Mouse (Mus musculus): ENCODE measurements at regions not wholly inside any gene's neighbourhood (a gene's known extent, or its start where the extent isn't known, plus 50 kb on each side); places are given as distances from the start of the nearest gene placed in this dataset.

DNA sequence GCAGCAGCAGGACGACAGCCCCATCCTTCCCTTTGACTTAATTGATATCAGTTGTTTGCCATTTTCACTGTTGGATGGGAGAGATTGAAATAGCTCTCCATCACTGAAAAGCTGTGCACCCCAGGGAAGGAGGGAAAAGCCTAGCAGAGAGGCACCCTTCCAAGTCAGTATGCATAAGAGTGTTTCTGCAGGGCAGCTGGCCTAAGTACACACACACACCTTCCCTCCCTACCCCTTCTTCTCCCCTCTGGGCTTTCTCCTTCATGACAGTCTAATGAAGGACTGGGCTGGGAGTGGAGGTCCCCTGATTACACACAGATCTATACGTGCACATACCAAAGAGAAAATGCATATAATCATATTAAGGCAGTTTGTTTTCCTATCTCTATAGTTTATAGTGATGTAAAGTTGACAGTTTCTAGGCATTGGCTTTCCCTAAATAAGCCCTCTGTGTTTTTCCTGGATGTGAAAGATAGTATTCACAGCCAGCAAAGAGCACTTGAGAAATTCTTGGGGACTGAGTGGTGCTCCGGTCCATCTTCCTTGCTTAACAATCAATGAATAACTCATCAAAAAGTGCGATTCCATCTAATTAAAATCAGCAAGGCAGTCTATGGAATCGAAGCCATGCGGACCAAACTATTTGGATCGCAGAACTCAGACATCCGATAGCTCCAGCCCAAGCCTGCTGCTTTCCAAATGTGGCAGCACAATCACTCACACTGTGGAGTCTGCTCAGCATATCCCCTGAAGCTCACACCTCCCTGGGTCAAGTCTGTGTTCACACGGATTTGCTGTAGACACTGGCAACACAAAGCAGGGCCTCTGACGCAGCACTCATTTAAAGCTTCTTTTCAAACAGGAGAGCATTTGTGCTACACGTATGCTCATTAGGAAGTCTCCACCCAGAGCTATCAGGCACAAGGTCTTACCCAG is 224.9 kb upstream of the Sfrp2 start:
- WGBS: 89% methylated on average over 11 of the region's 11 CpGs

GRCm38 (mm10) chr3:83552516-83553139 is 213.5 kb upstream of the Sfrp2 start:
- no peak overlapping the region for H3K4me3 ChIP-seq (ENCODE audit: control insufficient read depth, insufficient read depth, low read length)
- DNase-seq: no peak
- no peaks in the 10 kb centered on the region for H3K4me1 ChIP-seq (replicated peaks; ENCODE audit: control insufficient read depth, insufficient read depth, low read length)
- 91% methylated on average over 9 of the region's 9 CpGs for WGBS
- H3K36me3 ChIP-seq (ENCODE audit: control insufficient read depth, insufficient read depth, low read length): no peaks in the 10 kb centered on the region
- H3K27ac ChIP-seq (ENCODE audit: control insufficient read depth, insufficient read depth, low read length): no peak overlapping the region
- no peak for TF ChIP-seq POLR2A (IDR thresholded peaks at IDR 0.05; ENCODE audit: control insufficient read depth, extremely low read depth, insufficient read depth, low read length, poor library complexity)
- TF ChIP-seq CTCF (IDR thresholded peaks at IDR 0.05; ENCODE audit: borderline replicate concordance, control insufficient read depth, extremely low read depth, insufficient read depth, low read length, poor library complexity): no peak
- H3K27me3 ChIP-seq (ENCODE audit: control insufficient read depth, insufficient read depth, low read length): no peaks in the 10 kb centered on the region

More for the DNA sequence above, 224.9 kb upstream of the Sfrp2 start:
- no peak for TF ChIP-seq POLR2A (IDR thresholded peaks at IDR 0.05; ENCODE audit: control insufficient read depth, extremely low read depth, insufficient read depth, low read length, poor library complexity)
- TF ChIP-seq CTCF (IDR thresholded peaks at IDR 0.05; ENCODE audit: borderline replicate concordance, control insufficient read depth, extremely low read depth, insufficient read depth, low read length, poor library complexity): no peak
- H3K27me3 ChIP-seq (ENCODE audit: control insufficient read depth, insufficient read depth, low read length): no peaks in the 10 kb centered on the region
- no peaks in the 10 kb centered on the region for H3K4me1 ChIP-seq (replicated peaks; ENCODE audit: control insufficient read depth, insufficient read depth, low read length)
- no peak overlapping the region for H3K4me3 ChIP-seq (ENCODE audit: control insufficient read depth, insufficient read depth, low read length)
- no peak for DNase-seq
- H3K36me3 ChIP-seq (ENCODE audit: control insufficient read depth, insufficient read depth, low read length): no peaks in the 10 kb centered on the region
- H3K27ac ChIP-seq (ENCODE audit: control insufficient read depth, insufficient read depth, low read length): no peak overlapping the region

DNA sequence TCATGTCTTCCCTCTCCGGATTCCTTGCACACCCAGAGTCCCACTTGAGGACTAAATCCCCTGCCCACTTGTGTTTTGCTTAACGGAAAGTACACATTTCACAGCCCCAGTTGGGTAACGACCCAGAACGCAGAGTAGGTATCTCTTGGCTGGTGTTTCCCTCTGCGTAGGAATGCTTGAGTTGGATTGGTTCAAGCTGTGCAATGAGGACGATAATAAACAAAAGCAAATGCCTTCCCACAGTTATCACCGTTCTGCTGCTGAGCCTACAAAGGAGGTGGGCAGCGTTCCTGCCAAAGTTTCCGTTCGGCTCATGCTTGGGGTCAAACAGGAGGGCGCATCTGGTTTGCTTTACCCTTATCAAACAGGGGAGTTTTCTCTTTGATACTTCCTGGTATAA is 212.3 kb upstream of the Sfrp2 start:
- H3K36me3 ChIP-seq (ENCODE audit: control insufficient read depth, insufficient read depth, low read length): no peaks in the 10 kb centered on the region
- H3K27me3 ChIP-seq (ENCODE audit: control insufficient read depth, insufficient read depth, low read length): no peaks in the 10 kb centered on the region
- no peak overlapping the region for H3K4me3 ChIP-seq (ENCODE audit: control insufficient read depth, insufficient read depth, low read length)
- no peak for DNase-seq
- H3K27ac ChIP-seq (ENCODE audit: control insufficient read depth, insufficient read depth, low read length): no peak overlapping the region
- 88% methylated on average over 11 of the region's 11 CpGs for WGBS
- no peaks in the 10 kb centered on the region for H3K4me1 ChIP-seq (replicated peaks; ENCODE audit: control insufficient read depth, insufficient read depth, low read length)
- TF ChIP-seq CTCF (IDR thresholded peaks at IDR 0.05; ENCODE audit: borderline replicate concordance, control insufficient read depth, extremely low read depth, insufficient read depth, low read length, poor library complexity) (no peak), POLR2A (IDR thresholded peaks at IDR 0.05; ENCODE audit: control insufficient read depth, extremely low read depth, insufficient read depth, low read length, poor library complexity) (no peak)

GRCm38 (mm10) chr3:83556788-83557515 is 209.2 kb upstream of the Sfrp2 start:
- no peak for DNase-seq
- TF ChIP-seq POLR2A (IDR thresholded peaks at IDR 0.05; ENCODE audit: control insufficient read depth, extremely low read depth, insufficient read depth, low read length, poor library complexity) (no peak), CTCF (IDR thresholded peaks at IDR 0.05; ENCODE audit: borderline replicate concordance, control insufficient read depth, extremely low read depth, insufficient read depth, low read length, poor library complexity) (no peak)
- WGBS: 90% methylated on average over 10 of the region's 10 CpGs
- Histone ChIP-seq H3K27ac (ENCODE audit: control insufficient read depth, insufficient read depth, low read length) (no peak overlapping the region), H3K4me1 (replicated peaks; ENCODE audit: control insufficient read depth, insufficient read depth, low read length) (no peaks in the 10 kb centered on the region), H3K4me3 (ENCODE audit: control insufficient read depth, insufficient read depth, low read length) (no peak overlapping the region), H3K27me3 (ENCODE audit: control insufficient read depth, insufficient read depth, low read length) (no peaks in the 10 kb centered on the region), H3K36me3 (ENCODE audit: control insufficient read depth, insufficient read depth, low read length) (no peaks in the 10 kb centered on the region)

GRCm38 (mm10) chr3:83562026-83562425 is 204.1 kb upstream of the Sfrp2 start:
- WGBS: 79% methylated on average over 3 of the region's 3 CpGs
- H3K4me3 ChIP-seq (ENCODE audit: control insufficient read depth, insufficient read depth, low read length): no peak overlapping the region

GRCm38 (mm10) chr3:83575526-83575925 is 190.6 kb upstream of the Sfrp2 start:
- DNase-seq: no peak
- 88% methylated on average over 4 of the region's 4 CpGs for WGBS
- Histone ChIP-seq H3K27ac (ENCODE audit: control insufficient read depth, insufficient read depth, low read length) (no peak overlapping the region), H3K27me3 (ENCODE audit: control insufficient read depth, insufficient read depth, low read length) (no peaks in the 10 kb centered on the region), H3K36me3 (ENCODE audit: control insufficient read depth, insufficient read depth, low read length) (no peaks in the 10 kb centered on the region), H3K4me1 (replicated peaks; ENCODE audit: control insufficient read depth, insufficient read depth, low read length) (no peaks in the 10 kb centered on the region), H3K4me3 (ENCODE audit: control insufficient read depth, insufficient read depth, low read length) (no peak overlapping the region)
- no peak for TF ChIP-seq CTCF (IDR thresholded peaks at IDR 0.05; ENCODE audit: borderline replicate concordance, control insufficient read depth, extremely low read depth, insufficient read depth, low read length, poor library complexity)
- no peak for TF ChIP-seq POLR2A (IDR thresholded peaks at IDR 0.05; ENCODE audit: control insufficient read depth, extremely low read depth, insufficient read depth, low read length, poor library complexity)

More at GRCm38 (mm10) chr3:83562026-83562425, 204.1 kb upstream of the Sfrp2 start:
- Histone ChIP-seq H3K27ac (ENCODE audit: control insufficient read depth, insufficient read depth, low read length) (no peak overlapping the region), H3K36me3 (ENCODE audit: control insufficient read depth, insufficient read depth, low read length) (no peaks in the 10 kb centered on the region), H3K27me3 (ENCODE audit: control insufficient read depth, insufficient read depth, low read length) (no peaks in the 10 kb centered on the region), H3K4me1 (replicated peaks; ENCODE audit: control insufficient read depth, insufficient read depth, low read length) (no peaks in the 10 kb centered on the region)
- DNase-seq: no peak
- TF ChIP-seq POLR2A (IDR thresholded peaks at IDR 0.05; ENCODE audit: control insufficient read depth, extremely low read depth, insufficient read depth, low read length, poor library complexity): no peak
- TF ChIP-seq CTCF (IDR thresholded peaks at IDR 0.05; ENCODE audit: borderline replicate concordance, control insufficient read depth, extremely low read depth, insufficient read depth, low read length, poor library complexity): no peak
